Mouse (Mus musculus) forebrain, embryonic 11.5 days (tissue): Measurements from ENCODE around the gene Msh6. TPM values are rescaled to one million over a fixed set of nuclear protein-coding genes. Genes with fewer than 3 reads are reported as not detected.
"Not testable (repeated sequence)": the region's sequence is repeated elsewhere in the genome, so short reads cannot be mapped to it uniquely, and the experiment has no call there.

Source experiments
- ATAC-seq: fragments of 200-750 bp; cut with Nextera tagmentation; replicated peaks from 2 replicates; pipeline ENCODE4 v1.8.0; 2017; ENCODE audit warnings: moderate TSS enrichment; ENCODE audit not compliant: low FRiP score
- DNase-seq: peaks from one replicate; pipeline ENCODE4 v3.0.0-alpha.2; 2017; ENCODE audit warnings: low spot score
- H3K27ac ChIP-seq: fragments of 300-500 bp; sonication (generic); 2 replicates; pipeline ENCODE4 v1.5.1; 2014; ENCODE audit warnings: low read depth, low read length
- H3K27me3 ChIP-seq: fragments of 300-500 bp; sonication (generic); 2 replicates; pipeline ENCODE4 v1.6.1; 2014; ENCODE audit warnings: mild to moderate bottlenecking, low read length, mixed read lengths; ENCODE audit not compliant: control insufficient read depth, insufficient read depth
- H3K36me3 ChIP-seq: fragments of 300-500 bp; sonication (generic); 2 replicates; pipeline ENCODE4 v1.6.1; 2014; ENCODE audit warnings: mild to moderate bottlenecking, low read length, moderate library complexity, mixed read lengths; ENCODE audit not compliant: control insufficient read depth, insufficient read depth
- H3K4me1 ChIP-seq: fragments of 300-500 bp; sonication (generic); replicated peaks from 2 replicates; pipeline ENCODE4 v1.6.1; 2014; ENCODE audit warnings: low read length, mixed read lengths; ENCODE audit not compliant: control insufficient read depth, insufficient read depth
- H3K4me2 ChIP-seq: fragments of 300-500 bp; sonication (generic); 2 replicates; pipeline ENCODE4 v1.6.1; 2014; ENCODE audit warnings: low read depth, mild to moderate bottlenecking, low read length, moderate library complexity, mixed read lengths; ENCODE audit not compliant: severe bottlenecking
- H3K4me3 ChIP-seq: fragments of 300-500 bp; sonication (generic); 2 replicates; pipeline ENCODE4 v1.5.1; 2014; ENCODE audit warnings: low read depth, low read length
- H3K9ac ChIP-seq: fragments of 300-500 bp; sonication (generic); 2 replicates; pipeline ENCODE4 v1.6.1; 2014; ENCODE audit warnings: low read length
- H3K9me3 ChIP-seq: fragments of 300-500 bp; sonication (generic); 2 replicates; pipeline ENCODE4 v1.6.1; 2016; ENCODE audit warnings: low read length, mixed read lengths; ENCODE audit not compliant: control insufficient read depth
- WGBS: fragments of 180-500 bp; shearing (Covaris S2); extraction: QIAGEN DNeasy Blood & Tissue Kit; methylation state at CpG from one replicate; pipeline ENCODE4 v1.1.7; 2014; 5-methylcytosine and 5-hydroxymethylcytosine counted together
- polyA plus RNA-seq: library from polyadenylated mRNA; unstranded; fragments of >200 nt; fragmentation: Nextera tagmentation; extraction: Ambion mirVana; gene quantifications from 2 replicates; pipeline ENCODE4 v1.2.1, GENCODE M21; 2014

The Msh6 gene
- polyA plus RNA-seq, 1 experiment from 2014 or later = 104 TPM

- no peak overlapping the region for H3K4me3 ChIP-seq
- H3K4me1 ChIP-seq = no peaks in the 10 kb centered on the region
- WGBS = 82% methylated on average over 6 of the region's 6 CpGs
- ATAC-seq = no peak
- no peak overlapping the region for H3K9ac ChIP-seq
- H3K27ac ChIP-seq = no peak overlapping the region
- no peak for DNase-seq
- no peak overlapping the region for H3K4me2 ChIP-seq
- H3K27me3 ChIP-seq = no peaks in the 10 kb centered on the region
- peaks cover 20% of the 10 kb centered on the region for H3K36me3 ChIP-seq
- no peaks in the 10 kb centered on the region for H3K9me3 ChIP-seq
These were observed 12.6 kb downstream of the Msh6 start for GRCm38 (mm10) chr17:87987507-87987906.

DNA sequence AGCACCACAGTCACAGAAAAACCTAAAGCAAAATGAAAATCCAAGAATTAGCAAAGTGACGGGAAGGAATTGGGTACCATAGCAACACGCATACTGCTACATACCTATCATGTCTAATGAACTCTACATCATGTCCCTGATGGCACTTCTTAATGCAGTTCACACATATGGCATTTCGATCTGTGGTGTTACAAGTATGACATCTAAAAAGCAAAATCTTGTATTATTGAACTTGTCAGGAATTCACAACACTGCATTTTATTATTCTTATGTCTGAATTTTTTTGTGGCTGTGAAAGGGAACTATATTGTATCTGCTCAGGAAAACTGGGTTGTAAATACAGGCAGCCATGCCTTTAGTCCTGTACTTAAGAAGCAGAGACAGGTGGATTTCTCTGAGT, 17.3 kb downstream of the Msh6 start:
- DNase-seq (no peak), ATAC-seq (no peak)
- Histone ChIP-seq H3K27ac (no peak overlapping the region), H3K9ac (no peak overlapping the region), H3K9me3 (no peaks in the 10 kb centered on the region), H3K27me3 (no peaks in the 10 kb centered on the region), H3K4me3 (no peak overlapping the region), H3K4me1 (no peaks in the 10 kb centered on the region), H3K4me2 (no peak overlapping the region), H3K36me3 (peaks cover 20% of the 10 kb centered on the region)
- WGBS = 89% methylated on average over 3 of the region's 3 CpGs

DNA sequence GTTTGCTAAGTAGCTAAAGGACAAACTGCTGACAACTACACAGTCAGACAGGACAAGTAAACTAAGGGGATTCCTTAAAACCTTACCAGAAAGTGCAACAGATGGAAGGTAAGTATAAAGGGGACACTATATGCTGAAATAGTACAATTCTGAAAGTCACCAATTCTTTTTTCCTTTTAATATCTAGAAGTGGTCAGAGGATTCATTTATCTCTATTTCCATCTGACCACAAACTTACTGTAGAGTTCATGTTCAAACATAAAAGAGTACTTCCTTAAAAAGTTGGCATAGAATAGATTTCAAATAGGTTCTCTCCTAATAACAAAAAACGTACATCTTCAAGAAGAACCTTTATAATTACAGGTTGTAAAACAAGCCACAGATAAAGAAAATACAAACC, 18.5 kb downstream of the Msh6 start:
- Histone ChIP-seq H3K9me3 (no peaks in the 10 kb centered on the region), H3K27me3 (no peaks in the 10 kb centered on the region), H3K27ac (no peak overlapping the region), H3K4me2 (no peak overlapping the region), H3K4me3 (no peak overlapping the region), H3K36me3 (peaks cover 14% of the 10 kb centered on the region), H3K9ac (no peak overlapping the region), H3K4me1 (no peaks in the 10 kb centered on the region)
- DNase-seq (no peak), ATAC-seq (no peak)
- 91% methylated on average over 1 of the region's 1 CpGs for WGBS

- no peaks in the 10 kb centered on the region for H3K4me1 ChIP-seq
- H3K9me3 ChIP-seq = no peaks in the 10 kb centered on the region
- WGBS = 88% methylated on average over 4 of the region's 4 CpGs
- no peak overlapping the region for H3K4me2 ChIP-seq
- peaks cover 2% of the 10 kb centered on the region; the same call in 1 of the 2 replicates for H3K36me3 ChIP-seq
- H3K27ac ChIP-seq = no peak overlapping the region
- no peak overlapping the region for H3K9ac ChIP-seq
- H3K4me3 ChIP-seq = no peak overlapping the region
- DNase-seq = no peak
- no peaks in the 10 kb centered on the region for H3K27me3 ChIP-seq
- ATAC-seq = no peak
These were observed 22.9 kb downstream of the Msh6 start for GRCm38 (mm10) chr17:87997808-87998207.

DNA sequence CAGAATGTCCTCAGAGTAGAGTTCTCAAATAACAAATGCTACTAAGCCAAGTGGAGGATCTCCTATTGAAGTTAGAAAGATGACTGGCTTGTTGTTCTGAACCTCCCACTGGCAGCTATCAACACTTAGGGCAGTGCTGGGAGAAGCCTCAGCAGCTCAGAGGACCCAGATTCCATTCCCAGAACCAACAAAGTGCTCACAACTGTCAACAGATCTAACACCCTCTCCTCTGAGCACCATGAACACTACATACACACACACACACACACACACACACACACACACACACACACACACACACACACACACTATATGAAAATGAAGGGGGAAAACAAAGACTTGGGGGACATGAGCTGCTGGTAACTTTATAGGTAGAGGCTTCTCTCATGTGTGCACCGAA, 30.0 kb downstream of the Msh6 start:
- ATAC-seq = no peak
- WGBS = 100% methylated on average over 1 of the region's 1 CpGs
- no peaks in the 10 kb centered on the region for H3K27me3 ChIP-seq
- no peak overlapping the region for H3K4me2 ChIP-seq
- no peak for DNase-seq
- H3K4me3 ChIP-seq = no peak overlapping the region
- no peaks in the 10 kb centered on the region; the same call in 1 of the 2 replicates for H3K36me3 ChIP-seq
- H3K27ac ChIP-seq = no peak overlapping the region
- H3K9me3 ChIP-seq = no peaks in the 10 kb centered on the region
- no peak overlapping the region for H3K9ac ChIP-seq
- no peaks in the 10 kb centered on the region for H3K4me1 ChIP-seq

- Histone ChIP-seq H3K27me3 (no peaks in the 10 kb centered on the region), H3K36me3 (peaks cover 3% of the 10 kb centered on the region; the same call in 1 of the 2 replicates), H3K9ac (no peak overlapping the region), H3K4me1 (no peaks in the 10 kb centered on the region), H3K9me3 (no peaks in the 10 kb centered on the region), H3K4me3 (no peak overlapping the region), H3K4me2 (no peak overlapping the region), H3K27ac (no peak overlapping the region)
- DNase-seq (no peak), ATAC-seq (no peak)
- 94% methylated on average over 8 of the region's 8 CpGs for WGBS
These were observed 32.1 kb downstream of the Msh6 start for GRCm38 (mm10) chr17:88006956-88007355.

- Histone ChIP-seq H3K4me2 (no peak overlapping the region), H3K27me3 (no peaks in the 10 kb centered on the region), H3K4me1 (no peaks in the 10 kb centered on the region), H3K36me3 (peaks cover 5% of the 10 kb centered on the region; the same call in 1 of the 2 replicates), H3K4me3 (no peak overlapping the region), H3K27ac (no peak overlapping the region), H3K9ac (no peak overlapping the region), H3K9me3 (no peaks in the 10 kb centered on the region)
- DNase-seq (no peak), ATAC-seq (no peak)
- WGBS = 86% methylated on average over 1 of the region's 1 CpGs
These were observed 39.6 kb downstream of the Msh6 start for GRCm38 (mm10) chr17:88014456-88014855.

DNA sequence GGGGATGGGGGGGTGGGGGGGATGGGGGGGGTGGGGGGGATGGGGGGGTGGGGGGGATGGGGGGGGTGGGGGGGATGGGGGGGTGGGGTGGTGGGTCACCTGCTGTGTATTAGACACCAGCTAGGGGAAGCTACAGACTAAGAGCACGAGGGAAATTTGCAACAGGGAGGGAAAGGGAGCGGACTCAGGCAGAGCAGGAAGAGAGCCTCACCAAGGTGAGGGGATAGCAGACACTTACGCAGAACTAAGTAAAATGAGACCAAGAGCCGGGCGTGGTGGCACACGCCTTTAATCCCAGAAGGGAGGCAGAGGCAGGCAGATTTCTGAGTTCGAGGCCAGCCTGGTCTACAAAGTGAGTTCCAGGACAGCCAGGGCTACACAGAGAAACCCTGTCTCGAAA, 41.2 kb downstream of the Msh6 start:
- not testable (repeated sequence) for H3K36me3 ChIP-seq, H3K4me2 ChIP-seq, ATAC-seq, H3K27me3 ChIP-seq, DNase-seq, H3K4me3 ChIP-seq, H3K27ac ChIP-seq, H3K9ac ChIP-seq, H3K4me1 ChIP-seq, H3K9me3 ChIP-seq
- WGBS = 90% methylated on average over 8 of the region's 8 CpGs

GRCm38 (mm10) chr17:88023924-88024323, 49.1 kb downstream of the Msh6 start:
- H3K36me3 ChIP-seq = no peaks in the 10 kb centered on the region
- no peak overlapping the region for H3K27ac ChIP-seq
- 82% methylated on average over 1 of the region's 1 CpGs for WGBS
- H3K4me2 ChIP-seq = no peak overlapping the region
- no peak for ATAC-seq
- no peaks in the 10 kb centered on the region for H3K4me1 ChIP-seq
- DNase-seq = no peak
- no peak overlapping the region for H3K9ac ChIP-seq
- no peak overlapping the region for H3K4me3 ChIP-seq
- H3K27me3 ChIP-seq = no peaks in the 10 kb centered on the region
- H3K9me3 ChIP-seq = no peaks in the 10 kb centered on the region
